Mouse (Mus musculus) heart, adult 2 months (tissue): ENCODE results near the gene Ephb1.

Experiments used
- CTCF ChIP-seq: fragments of 200-600 bp; IDR thresholded peaks from 2 replicates; pipeline ENCODE4 v1.8.1; 2022; ENCODE audit warnings: antibody characterized with exemption, mild to moderate bottlenecking, moderate library complexity
- EP300 ChIP-seq: fragments of 200-500 bp; IDR thresholded peaks from 2 replicates; pipeline ENCODE4 v1.6.1; 2011; ENCODE audit warnings: low read depth, low read length, control low read depth; ENCODE audit not compliant: insufficient read depth
- POLR2A ChIP-seq: fragments of 200-500 bp; IDR thresholded peaks from 2 replicates; pipeline ENCODE4 v1.6.1; 2011; ENCODE audit warnings: mild to moderate bottlenecking, low read depth, low read length, control low read depth; ENCODE audit not compliant: insufficient read depth

GRCm38 (mm10) chr9:101950101-101950500 is 404.4 kb downstream of the Ephb1 start:
- TF ChIP-seq CTCF (no peak), POLR2A (no peak), EP300 (no peak)
